Mouse (Mus musculus) cerebellum, adult 9-11 months (tissue): ENCODE measurements around the gene Leng1.
"Not testable (repeated sequence)": the region's sequence is repeated elsewhere in the genome, so short reads cannot be mapped to it uniquely, and the experiment has no call there.

Experiments
- DNase-seq: peaks from one replicate; pipeline ENCODE4 v3.0.0; 2022

Gene Leng1

DNA sequence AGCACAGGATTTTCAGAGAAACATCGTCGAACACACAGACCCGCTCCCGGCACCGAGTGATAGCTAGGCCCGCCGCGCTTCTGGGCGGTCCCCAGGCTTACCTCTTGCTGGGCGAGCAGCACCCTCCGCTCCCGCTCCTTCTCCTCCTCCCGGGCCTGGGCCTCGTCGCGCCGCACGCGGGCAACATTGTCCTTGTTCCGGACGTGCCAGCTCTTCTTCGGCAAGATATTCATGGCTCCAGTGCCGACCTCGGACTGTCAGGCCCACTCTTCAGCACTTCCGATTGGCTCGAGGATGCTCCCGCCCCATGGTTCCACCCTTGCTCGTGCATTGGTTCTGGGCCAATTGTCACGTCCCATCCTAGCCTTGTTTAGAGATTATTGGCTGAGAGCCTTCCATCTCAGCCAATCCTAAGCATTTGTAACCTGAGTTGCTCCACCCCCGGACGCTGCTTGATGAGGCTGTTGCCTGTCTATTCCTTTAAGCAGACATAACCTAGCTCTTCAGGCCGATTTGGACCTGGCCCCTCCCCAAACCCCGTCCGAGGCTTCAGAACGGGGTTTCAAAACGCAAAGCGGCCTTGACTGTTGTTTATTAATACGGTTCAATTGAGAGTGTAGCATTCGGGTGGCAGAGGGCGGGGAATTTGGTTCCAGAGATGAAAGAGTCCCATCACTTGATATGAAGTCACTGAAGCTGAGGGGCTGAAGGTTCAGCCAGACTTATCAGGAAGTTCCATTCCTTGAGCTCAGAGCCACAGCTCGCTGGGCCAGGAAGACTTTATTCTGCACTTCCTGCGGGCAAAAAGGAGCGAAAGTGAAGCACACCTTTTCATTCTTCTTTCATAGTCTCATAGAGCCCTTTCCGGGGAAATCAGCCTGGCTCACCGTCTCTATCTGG, at the start of gene Leng1:
TSS of gene Leng1 (minus strand) at position 626 of the 900 bp plus-strand sequence.
- DNase-seq, result peak; percentile 98

- no peak for DNase-seq
Measured at GRCm38 (mm10) chr7:3715249-3715648, 49.6 kb upstream of the Leng1 start.

DNA sequence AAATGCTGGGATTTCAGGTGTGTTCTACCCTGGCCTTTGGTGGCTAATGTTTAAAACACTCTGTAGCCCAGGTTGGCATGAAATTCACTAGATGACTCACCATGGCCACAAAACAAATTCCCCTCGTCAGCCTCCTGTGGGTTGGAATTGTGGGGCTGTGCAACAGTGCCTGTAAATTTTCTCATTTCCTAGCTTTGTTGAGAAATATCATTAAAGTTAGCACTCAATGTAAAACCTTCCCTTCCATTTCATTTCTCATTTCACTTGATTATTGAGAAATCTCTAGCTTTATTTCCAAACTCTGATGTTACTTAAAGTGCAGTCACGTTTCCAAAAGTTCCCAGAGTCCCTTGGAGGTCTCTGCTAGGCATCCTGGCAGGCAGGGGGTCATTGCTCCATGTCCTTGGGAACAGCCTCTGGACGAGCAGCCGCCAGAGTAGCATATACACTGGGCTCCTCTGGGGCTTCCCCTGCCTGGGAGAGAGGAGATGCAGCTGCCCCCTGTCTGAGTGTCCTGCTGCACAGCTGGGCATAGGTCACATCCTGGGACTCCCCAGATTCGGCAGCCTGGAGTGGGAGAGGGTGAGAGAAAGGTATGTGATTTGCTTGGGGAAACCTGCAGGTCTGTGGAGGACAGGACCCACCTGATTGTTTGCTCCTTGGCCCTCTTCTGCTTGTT, 46.8 kb upstream of the Leng1 start:
- DNase-seq, result no peak

DNA sequence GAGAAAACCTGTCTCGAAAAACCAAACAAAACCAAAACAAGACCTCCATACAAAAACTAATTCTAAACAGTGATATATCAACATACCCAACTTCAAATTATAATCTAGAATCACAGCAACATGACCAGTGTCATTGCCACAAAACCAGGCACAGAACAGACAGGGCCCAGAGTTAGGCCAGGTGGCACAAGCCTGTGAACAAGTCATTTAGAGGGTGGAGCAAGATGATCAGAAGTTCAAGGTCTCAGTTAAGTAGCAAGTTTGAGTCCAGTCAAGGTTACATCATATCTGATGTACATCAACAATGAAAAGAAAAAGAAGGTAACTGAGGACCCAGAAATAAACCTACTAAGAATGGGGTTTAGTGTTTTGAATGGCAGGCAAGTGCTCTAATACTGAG, 43.4 kb upstream of the Leng1 start:
- no peak for DNase-seq

DNA sequence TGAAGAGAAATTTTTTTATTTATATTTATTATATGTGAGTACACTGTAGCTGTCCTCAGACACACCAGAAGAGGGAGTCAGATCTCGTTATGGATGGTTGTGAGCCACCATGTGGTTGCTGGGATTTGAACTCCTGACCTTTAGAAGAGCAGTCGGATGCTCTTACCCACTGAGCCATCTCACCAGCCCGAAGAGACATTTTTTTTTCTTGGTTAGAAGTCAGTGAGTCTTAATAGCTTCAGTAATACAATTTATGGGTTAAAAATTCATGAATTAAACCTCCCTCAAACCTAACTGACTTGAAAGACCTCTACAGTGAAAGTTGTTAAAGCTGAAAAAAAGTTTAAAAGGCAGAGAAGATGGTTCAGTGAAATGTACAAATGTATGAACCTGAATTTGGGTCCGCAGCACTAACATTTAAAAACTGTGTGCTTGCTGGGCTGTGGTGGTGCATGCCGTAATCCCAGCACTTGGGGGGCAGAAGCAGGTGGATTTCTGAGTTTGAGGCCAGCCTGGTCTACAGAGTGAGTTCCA, 42.9 kb upstream of the Leng1 start:
- not testable (repeated sequence) for DNase-seq

DNA sequence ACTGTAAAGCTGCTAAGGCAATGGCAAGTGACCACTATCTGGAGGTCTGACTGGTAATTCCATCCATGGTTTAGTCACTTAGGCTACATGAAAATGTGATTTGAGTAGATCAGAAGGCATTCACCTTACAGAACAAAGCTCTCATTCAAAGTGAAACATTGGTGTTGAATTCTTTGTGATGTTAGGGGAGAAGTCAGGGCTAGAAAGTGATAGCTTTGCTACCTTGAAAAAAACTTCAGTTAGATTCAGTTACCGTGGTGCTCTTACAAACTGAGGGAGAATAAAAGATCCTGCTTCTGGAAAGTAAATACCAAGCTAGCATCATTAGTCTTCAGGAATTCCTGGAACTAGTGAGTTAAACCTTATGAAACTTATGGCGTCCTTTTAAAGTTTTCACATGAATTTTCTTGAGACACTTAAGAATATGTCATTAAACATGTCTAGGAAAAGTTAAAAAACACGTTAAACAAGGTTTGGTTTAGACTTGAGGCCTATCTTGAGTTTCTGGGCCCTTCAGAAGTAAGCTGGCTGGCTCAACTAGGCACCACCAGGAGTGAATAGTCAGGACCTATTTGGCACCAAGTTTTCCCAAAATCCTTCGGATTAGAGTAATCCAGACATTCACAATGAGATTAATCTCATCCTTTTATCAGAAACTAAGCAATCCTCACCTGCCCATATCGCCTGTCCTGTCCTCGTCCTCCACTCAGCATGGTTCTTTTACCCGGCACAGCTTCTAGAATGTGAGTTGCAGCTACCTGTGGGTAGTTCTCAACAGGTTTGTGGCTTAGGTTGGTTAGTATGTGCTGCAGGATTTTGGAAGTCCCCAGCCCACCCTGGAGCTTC, 42.2 kb upstream of the Leng1 start:
- peak; percentile 10 for DNase-seq

GRCm38 (mm10) chr7:3707027-3707426, 41.4 kb upstream of the Leng1 start:
- peak; percentile 5 for DNase-seq

DNA sequence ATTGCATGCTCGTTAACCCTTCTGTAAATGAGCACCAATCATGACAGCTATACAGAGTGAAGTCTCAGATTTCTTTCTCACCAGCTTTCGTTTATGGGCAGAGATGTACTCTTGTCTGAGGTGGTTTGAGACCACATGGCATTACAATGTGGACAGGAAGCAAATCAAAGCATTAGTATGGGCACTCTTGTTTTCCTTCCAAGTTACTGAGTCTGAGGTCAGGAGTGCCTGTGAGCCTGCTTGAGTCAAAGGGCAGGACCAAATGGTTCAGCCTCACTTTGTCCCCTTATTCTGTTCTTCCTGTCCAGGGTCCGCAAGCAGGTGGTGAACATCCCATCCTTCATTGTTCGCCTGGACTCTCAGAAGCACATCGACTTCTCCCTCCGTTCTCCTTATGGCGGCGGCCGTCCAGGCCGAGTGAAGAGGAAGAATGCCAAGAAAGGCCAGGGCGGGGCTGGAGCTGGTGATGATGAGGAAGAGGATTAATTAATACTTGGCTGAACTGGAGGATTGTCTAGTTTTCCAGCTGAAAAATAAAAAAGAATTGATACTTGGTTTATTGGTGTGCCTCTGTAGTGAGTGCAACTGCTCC, 40.8 kb upstream of the Leng1 start:
- peak; percentile 41 for DNase-seq

- peak; percentile 30 for DNase-seq
Measured at GRCm38 (mm10) chr7:3705911-3706310, 40.3 kb upstream of the Leng1 start.

DNA sequence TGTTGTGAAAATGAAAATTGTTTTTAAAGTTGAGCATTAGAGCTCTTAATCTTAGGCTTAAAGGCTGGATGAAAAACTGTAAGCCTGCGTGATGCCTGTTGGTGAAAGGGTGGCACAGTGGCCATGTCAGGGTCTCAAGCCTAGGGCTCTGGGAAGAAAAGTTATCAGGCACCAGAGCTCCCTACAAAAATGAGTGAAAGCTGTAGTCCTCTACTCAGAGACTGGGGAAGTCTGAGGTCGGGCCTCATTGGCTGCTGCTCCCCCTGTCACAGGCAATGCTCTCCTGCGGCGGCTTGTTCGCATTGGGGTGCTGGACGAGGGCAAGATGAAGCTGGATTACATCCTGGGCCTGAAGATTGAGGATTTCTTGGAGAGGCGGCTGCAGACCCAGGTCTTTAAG, 39.8 kb upstream of the Leng1 start:
- peak; percentile 14 for DNase-seq

- DNase-seq, result no peak
Measured at GRCm38 (mm10) chr7:3704475-3704874, 38.8 kb upstream of the Leng1 start.

GRCm38 (mm10) chr7:3703879-3704441, 38.3 kb upstream of the Leng1 start, which contains the start of gene Rps9:
Gene Rps9 (plus strand): TSS chr7:3703993.
- peak; percentile 97 for DNase-seq

- DNase-seq, result no peak
Measured at GRCm38 (mm10) chr7:3703148-3703878, 37.7 kb upstream of the Leng1 start.

DNA sequence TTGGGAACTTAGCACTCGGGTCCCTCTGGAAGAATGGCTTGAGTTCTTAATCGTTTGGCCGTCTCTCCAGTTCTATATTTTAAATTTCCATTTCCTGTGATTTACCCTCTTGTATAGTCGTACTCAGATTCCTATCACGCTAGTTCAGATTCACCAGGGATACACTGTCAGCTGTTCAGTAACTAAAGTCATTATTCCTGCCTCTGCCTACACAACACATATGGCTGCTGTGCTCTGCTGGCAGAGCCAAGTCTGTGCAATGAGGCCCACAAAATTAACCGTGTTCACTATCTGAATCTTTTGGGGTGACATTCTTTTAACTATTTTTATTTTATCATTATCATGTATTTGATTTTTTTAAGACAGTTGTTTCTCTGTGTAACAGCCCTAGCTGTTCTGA, 32.8 kb upstream of the Leng1 start:
- no peak for DNase-seq

DNA sequence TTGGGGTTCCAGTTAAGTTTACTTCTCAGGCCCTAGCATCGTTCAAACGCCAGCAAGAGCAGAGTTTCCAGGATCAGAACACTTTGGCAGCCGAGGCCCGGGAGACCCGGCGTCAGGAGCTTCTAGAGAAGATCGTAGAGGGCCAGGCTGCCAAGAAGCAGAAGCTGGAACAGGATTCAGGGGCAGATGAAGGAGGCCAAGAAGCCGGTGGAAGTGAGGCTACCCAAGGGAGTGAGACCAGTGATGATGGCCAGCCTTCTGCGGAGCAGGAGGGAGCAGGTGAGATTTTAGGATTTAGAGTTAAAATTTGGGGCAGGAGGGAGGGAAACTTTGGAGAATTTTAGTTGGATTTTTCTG, 29.3 kb upstream of the Leng1 start:
- DNase-seq, result peak; percentile 68

- peak; percentile 75 for DNase-seq
Measured at GRCm38 (mm10) chr7:3694076-3694948, 28.7 kb upstream of the Leng1 start.

DNA sequence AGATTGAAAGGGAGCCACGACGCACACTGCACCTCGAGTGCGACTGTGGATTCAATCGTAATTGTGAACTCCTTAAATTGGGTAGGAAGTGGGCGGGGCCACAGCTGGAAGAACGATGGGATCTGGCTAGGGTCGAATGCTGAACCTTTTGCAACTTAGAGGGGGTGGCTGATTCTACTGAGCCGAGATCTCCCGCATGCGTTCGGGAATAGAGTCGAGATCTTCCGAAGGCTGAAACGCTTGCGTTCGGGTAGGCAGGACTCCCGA, 28.1 kb upstream of the Leng1 start:
- no peak for DNase-seq

- DNase-seq, result peak; percentile 98
Measured at GRCm38 (mm10) chr7:3692987-3693808, 27.6 kb upstream of the Leng1 start, which contains the start of gene Mboat7. Gene Mboat7 (minus strand): TSS chr7:3693523.

DNA sequence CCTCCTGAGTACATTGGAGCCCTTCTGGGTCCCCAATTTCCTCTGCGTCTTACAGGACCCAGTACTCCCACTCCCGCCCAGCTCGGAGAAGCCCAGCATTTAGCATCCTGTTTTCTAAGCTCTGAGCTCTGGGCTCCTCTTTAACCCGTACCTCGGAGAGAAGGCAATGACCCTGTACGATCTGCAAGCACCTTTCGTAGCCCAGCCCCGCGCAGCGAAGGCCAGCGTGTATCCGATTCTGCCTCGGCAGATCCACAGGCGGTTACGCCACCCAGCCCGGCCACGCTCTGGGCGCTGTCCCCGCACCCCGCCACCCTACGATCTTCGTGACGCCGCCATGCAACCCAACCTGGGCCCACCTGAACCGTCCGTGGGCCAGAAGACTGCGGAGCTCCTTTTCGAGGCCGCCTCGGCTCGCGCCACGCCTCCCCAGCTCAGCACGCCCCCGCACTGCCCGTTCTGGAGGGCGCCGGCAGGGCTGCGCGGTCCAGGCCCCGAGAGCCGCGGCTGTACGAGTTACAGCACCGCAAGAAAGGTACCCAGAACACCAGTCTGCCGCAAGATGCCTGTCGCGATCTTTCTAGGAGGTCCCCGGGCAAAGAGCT, 26.8 kb upstream of the Leng1 start, which contains the start of gene Tsen34:
TSS of gene Tsen34 (plus strand) at position 482 of the 605 bp plus-strand sequence.
- no peak for DNase-seq
